Mouse (Mus musculus) brain, embryonic 14.5 days (tissue): ENCODE results near the gene Car5a. TPM values are rescaled to one million over a fixed set of nuclear protein-coding genes. Genes with fewer than 3 reads are reported as not detected.

ENCODE experiments used
- DNase-seq: peaks from one replicate; pipeline ENCODE4 v3.0.0-alpha.2; 2011; ENCODE audit warnings: low read depth
- CTCF ChIP-seq: fragments of 200-500 bp; IDR thresholded peaks from 2 replicates; pipeline ENCODE4 v1.5.1; 2012; ENCODE audit warnings: inconsistent platforms, mild to moderate bottlenecking, moderate library complexity, borderline replicate concordance; ENCODE audit not compliant: insufficient read depth, insufficient read length; ENCODE audit errors: extremely low read depth
- POLR2A ChIP-seq: fragments of 200-500 bp; IDR thresholded peaks from 2 replicates; pipeline ENCODE4 v1.6.1; 2012; ENCODE audit warnings: mild to moderate bottlenecking, inconsistent platforms, borderline replicate concordance; ENCODE audit not compliant: poor library complexity, insufficient read depth, insufficient read length, severe bottlenecking; ENCODE audit errors: extremely low read depth
- polyA plus RNA-seq: library from polyadenylated mRNA; depleted of rRNA; stranded (reverse); fragments of >200 nt; gene quantifications from 2 replicates; pipeline ENCODE4 v1.2.3, GENCODE M21; 2012

The Car5a gene
- polyA plus RNA-seq, 1 experiment, result 0.44 TPM

DNA sequence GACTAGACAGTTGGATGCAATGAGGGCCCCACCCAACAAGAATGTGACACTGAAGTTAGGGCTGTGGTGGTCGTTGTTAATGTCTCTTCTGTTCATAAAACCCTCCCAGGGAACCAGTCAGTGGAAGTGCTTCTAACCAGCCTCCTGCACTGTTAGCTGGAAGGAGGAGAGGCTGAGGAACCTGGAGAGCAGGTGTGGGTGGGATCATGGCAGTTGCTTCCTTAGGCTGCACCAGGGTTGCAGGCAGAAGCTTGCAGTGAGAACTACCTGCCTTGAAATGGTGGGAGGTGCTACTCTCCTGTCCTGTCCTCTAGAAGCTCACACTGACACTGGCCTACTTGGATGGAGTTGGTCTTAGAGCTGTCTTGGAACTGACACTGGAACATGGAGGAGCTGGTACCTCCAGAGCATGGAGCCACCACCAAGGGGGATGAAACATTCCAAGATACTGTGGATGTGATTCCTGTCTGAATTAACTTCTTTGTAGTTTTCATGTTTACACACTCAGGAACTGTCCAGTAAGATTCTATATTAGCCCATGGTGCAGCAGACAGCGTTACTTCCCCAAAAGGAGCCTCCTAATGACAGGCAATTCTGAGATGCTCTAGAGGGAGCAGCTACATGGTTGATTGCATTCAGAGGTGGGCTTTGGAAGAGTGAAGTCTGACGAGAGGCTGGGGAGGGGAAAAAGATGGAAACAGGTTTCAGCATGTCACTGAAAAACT lies 9.3 kb upstream of the Car5a start:
- no peak for DNase-seq
- no peak for TF ChIP-seq CTCF
- no peak for TF ChIP-seq POLR2A

- no peak for TF ChIP-seq CTCF
- DNase-seq, result no peak
Measured at GRCm38 (mm10) chr8:121952800-121953199, 8.1 kb upstream of the Car5a start.

GRCm38 (mm10) chr8:121952122-121952521 lies 7.4 kb upstream of the Car5a start:
- no peak for DNase-seq
- no peak for TF ChIP-seq CTCF
- TF ChIP-seq POLR2A, result no peak

DNA sequence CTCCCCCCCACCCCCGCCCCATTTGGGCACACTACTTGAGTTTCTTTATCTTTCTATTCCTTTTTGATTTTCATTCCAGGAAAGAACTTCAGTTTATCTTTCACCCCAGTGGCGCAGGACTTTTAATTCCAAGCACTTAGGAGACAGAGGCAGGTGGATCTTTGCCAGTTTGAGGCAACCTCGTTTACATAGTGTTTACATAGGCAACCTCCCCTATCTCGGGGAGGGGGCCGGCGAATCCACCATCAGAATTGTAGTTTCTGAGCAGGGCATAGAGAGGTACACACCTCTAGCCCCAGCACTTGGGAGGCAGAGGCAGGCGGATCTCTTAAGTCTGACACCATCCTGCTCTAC lies 6.9 kb upstream of the Car5a start:
- TF ChIP-seq CTCF (no peak), POLR2A (no peak)
- DNase-seq, result peak; percentile 31

GRCm38 (mm10) chr8:121950749-121951655 lies 6.3 kb upstream of the Car5a start:
- peak; percentile 61 for DNase-seq
- TF ChIP-seq POLR2A (no peak), CTCF (0 out of 2 replicates have a peak, but pooled peaks have one; percentile 6)

- TF ChIP-seq POLR2A (peak; percentile 80), CTCF (no peak)
- DNase-seq, result peak; percentile 100
Measured at GRCm38 (mm10) chr8:121949941-121950748, 5.4 kb upstream of the Car5a start.

- no peak for DNase-seq
- TF ChIP-seq POLR2A (no peak), CTCF (no peak)
Measured at GRCm38 (mm10) chr8:121949222-121949800, 4.6 kb upstream of the Car5a start, which contains the start of gene Banp. Gene Banp (plus strand): TSS chr8:121949750.

DNA sequence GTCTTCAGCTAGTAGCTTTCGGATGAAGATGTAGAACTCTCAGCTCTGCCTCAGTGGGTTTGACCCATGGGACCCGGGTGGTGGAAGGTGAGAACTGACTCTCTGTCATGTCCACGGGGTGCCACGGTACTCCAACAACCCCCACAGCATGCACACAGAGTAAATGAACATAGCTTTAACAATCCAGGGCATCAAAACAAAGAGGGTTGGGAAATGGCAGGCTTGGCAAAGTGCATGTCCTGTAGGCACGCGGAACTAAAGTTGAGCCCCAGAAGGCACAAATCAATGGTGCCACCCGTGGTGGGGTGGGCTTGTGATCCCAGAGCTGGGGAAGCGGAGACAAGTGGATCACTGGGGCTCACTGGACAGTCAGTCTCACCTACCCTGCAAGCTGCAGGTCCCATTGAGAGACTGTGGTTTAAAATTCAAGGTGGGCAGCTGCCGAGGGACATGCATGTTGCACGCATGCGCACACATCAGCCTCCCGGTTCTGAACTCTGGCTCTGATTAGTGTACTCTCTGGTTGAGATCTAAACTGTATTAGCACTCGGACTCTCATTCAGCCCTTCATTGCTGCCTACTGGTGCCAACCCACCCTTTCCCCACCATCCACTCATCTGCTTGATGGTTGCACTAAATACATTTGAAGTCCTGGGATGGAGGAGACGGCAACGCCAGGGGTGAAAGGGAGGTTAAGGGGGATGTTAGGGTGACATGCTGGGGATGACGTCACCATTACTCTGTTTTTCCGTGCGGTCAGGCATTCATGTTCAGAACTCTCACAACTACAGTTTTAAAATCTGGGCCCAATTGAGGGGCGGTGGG lies 3.8 kb upstream of the Car5a start:
- TF ChIP-seq POLR2A (no peak), CTCF (no peak)
- peak; percentile 13 for DNase-seq

DNA sequence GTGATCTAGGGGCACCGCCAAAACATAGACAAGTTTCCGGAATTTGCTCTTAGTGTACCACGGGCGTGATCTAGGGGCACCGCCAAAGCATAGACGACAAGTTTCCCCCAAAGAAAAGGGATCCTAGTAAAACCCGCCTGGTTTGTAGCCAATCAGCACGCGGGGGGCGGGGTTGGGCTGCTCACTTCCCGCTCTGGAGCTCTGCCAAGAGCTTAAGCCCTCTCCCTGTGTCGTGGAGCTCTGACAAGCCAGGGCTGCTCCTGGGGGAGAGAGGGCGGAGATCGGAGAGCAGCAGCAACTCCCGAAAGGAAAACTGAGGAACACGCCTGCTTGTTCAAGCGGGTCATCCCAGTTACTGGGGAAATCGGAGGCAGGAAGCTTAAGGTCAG lies 3.0 kb upstream of the Car5a start:
- DNase-seq, result peak; percentile 96
- TF ChIP-seq CTCF (no peak), POLR2A (peak; percentile 35; the same call in 1 of the 2 replicates)

DNA sequence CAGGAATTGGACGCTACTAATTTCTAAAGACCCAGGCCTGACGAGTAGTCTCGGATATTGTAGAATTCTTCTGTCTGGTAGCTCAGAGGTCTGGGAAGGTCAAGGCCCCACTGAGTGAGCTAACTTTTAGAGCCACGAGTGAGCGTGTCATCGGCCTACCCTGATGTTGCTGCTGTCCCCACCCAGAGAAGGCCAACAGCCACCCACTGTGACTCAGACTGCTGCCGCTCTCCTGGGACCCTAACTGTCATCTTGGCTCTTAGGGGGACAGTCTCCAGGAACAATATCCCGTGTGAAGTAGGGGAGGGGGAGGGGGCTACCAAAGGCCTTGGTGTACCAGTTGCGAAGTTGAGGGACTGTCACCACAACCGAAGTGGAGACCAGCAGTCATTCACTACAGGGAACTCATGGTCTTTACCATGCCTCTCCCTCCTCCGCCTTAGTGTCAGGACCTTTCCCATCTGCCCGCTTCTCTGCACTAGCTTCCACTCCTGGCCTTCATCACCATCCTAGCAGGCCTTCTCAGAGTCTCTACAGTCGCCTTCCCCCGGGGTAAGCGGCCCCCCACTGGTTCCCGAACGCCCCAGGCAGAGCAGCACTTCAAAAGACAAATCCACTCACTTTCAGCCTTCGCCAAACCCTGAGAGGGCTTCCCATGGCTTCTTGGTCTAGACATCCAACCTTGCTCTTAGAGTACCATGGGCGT lies 2.5 kb upstream of the Car5a start:
- DNase-seq, result no peak
- TF ChIP-seq CTCF, result no peak
- TF ChIP-seq POLR2A, result no peak

DNA sequence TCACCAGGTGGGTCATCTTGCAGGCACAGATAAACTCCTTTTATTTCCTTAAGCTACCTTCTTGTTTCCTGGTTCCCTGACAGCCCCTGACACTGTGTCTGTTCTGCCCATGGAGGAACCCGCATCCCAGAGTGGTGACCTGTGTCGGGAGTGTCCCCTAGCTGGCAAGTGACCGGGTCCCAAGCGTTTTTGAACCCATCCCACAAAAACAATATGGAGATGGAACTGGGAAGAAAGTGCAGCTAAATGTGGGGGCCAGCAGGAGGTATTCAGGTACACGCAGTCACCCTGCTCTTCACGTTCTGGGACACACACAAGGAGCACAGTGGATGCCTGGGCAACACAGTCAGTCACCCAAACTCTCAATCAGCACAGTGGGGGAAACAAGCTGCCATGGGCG lies 1.6 kb upstream of the Car5a start:
- TF ChIP-seq CTCF, result no peak
- TF ChIP-seq POLR2A, result no peak
- DNase-seq, result no peak

GRCm38 (mm10) chr8:121943716-121944115 lies 988 bp downstream of the Car5a start:
- no peak for DNase-seq
- no peak for TF ChIP-seq CTCF
- TF ChIP-seq POLR2A, result no peak

- TF ChIP-seq POLR2A (no peak), CTCF (no peak)
- no peak for DNase-seq
Measured at GRCm38 (mm10) chr8:121943057-121943540, 1.6 kb downstream of the Car5a start.
